Mouse (Mus musculus): ENCODE measurements around the gene Sept5.

The Sept5 gene

DNA sequence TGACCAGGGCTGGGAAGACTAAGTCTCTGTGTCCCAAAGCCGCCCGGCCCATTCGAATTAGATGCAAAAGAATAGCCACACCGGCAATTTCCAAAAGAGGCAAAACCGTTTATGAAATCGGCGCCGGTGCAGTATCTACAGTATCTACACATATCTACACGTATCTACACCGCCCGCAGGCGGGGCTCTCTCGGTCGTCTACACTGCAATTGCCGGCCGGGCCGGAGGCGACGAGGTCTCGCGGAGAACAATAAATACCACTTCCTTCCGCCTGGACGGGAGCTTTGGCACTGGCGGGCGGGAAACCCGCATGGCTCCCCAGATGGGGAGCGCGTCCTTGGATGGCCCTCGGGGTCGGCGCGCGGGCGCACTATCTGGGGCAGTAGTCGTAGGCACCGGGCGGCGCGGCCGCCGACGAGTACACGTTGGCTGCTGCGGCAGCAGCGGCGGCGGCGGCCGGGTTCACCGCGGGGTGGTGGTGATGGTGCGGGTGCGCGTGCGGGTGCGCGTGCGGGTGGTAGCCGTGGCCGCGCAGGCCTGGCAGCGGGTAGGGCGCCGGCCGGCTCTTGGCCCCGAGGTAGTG lies 48.0 kb downstream of the Sept5 start:
- peak; percentile 10 for DNase-seq

DNA sequence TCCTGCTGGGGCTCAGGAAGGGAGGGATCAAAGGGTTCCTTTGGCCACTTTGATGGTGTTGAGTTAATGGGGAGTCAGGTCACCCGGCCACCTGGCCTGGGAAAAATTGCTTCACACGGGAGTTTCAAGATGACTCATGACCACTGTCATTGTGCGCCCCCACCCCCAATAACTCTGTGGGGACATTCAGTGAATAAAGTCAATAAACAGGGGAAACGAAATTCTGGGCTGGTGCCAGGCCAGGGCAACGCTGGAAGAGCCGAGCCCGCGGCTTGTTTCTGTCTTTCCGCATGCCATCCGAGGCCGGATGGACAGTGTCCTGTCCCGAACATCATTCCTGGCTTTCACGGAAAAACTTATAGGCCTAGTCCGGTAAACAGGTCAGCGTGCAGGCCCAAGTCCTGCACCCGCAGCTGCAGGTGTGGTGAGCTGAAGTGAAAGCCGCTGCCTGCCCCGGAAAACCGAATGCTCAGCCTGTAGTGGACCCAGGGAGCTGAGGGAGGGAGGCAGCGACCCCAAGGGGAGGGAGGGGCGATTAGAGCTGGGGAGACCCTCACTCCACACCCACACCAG lies 48.6 kb downstream of the Sept5 start:
- DNase-seq: no peak

DNA sequence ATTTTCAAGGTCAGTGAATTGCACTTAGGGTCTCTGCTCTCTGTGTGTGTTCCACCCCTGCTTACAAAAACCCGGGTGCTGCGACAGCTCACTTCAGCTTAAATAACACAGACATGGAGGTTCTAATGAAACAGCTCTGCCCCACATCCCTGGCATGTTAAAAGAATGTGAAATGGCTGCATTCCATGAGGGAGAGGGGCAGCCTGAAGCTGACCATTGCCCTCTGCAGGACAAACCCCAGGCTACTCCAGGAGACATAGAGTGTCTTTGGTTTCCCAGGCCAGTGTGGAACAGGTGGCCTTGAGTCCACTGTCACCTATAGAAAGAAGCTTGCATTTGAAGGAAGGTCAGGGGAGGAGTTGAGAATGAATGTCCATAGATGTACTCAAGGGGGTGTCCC lies 49.4 kb downstream of the Sept5 start:
- no peak for DNase-seq

GRCm38 (mm10) chr16:18577599-18578160 lies 52.1 kb downstream of the Sept5 start:
- no peak for DNase-seq

DNA sequence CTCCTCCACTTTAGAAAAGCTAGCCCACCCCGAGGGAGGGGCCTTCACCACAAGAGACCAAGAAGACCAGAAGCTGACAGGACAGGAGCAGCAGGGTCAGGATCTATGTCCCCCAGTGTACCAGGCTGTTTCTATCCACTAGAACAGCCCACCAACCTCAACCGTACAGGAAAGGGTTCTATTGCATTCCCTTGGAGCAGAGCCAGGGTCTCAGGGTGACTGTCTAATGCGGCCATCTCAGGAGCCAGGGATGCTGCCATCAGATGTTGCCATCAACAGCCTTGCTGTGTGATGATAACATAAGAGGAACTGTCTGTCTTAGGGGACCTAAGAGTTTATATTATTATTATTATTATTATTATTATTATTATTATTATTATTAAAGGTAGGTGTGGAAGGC lies 52.7 kb downstream of the Sept5 start:
- DNase-seq: no peak

DNA sequence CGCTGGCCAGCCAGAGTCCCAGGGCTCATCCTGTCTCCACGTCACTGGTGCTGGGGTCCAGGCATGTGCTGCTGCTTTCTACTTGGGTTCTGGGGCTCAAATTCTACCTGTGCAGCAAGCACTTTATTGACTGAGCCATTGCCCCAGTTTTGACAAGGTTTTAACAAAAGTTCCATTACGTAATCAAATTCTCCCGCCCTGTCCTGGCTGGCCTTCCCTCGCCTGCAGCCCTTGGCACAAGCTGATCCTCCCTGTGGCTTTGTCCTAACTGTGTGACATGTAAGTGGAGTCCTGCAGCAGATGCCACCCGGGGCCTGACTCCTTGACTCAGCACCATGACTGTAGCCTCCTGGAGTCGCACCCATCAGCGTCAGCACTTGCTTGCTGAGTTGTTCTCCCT lies 55.6 kb downstream of the Sept5 start:
- no peak for DNase-seq

All from kidney, adult 18-20 months (tissue).